Mouse (Mus musculus): ENCODE results near the gene Mmp23.

- TF ChIP-seq POLR2A (IDR thresholded peaks at IDR 0.05; ENCODE audit: extremely low read depth, insufficient read depth, low read length) = no peak
- no peak for TF ChIP-seq CTCF (IDR thresholded peaks at IDR 0.05; ENCODE audit: low read depth, low read length)
These were observed 1.5 kb upstream of the Mmp23 start for GRCm38 (mm10) chr4:155654456-155655298.

All from liver, adult 2 months (tissue).